Mouse (Mus musculus): Measurements from ENCODE around the gene Ift20.
A peak's percentile ranks its signal among the peaks of the same experiment; 100 is the strongest.

Ift20 gene

GRCm38 (mm10) chr11:78536080-78536689 lies at the start of gene Ift20, which contains the start of gene Tnfaip1:
Gene Ift20, plus strand, starts transcription at chr11:78536361.
Gene Tnfaip1, minus strand, starts transcription at chr11:78536332.
- DNase-seq (ENCODE audit: low spot score) = peak; percentile 99

DNA sequence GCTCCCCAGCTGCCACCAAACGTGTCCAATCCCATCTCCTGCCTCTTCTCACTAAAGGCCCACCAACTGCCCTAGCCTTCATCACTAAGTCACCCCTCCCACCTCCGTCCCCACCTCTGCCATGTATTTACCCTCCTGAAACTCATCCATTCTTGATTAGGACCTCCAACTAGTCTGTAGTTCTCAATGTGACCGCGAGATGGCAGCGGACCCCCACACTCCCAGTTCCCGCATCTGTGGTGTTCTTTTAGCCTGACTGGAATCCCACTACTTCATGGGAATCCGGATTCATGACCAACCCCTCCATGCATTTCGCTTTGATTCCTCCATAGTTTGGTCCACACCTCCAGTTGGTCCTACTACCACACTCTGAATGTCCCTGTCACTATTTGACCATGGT lies 48.0 kb upstream of the Ift20 start:
- DNase-seq (ENCODE audit: low spot score) = peak; percentile 57

DNA sequence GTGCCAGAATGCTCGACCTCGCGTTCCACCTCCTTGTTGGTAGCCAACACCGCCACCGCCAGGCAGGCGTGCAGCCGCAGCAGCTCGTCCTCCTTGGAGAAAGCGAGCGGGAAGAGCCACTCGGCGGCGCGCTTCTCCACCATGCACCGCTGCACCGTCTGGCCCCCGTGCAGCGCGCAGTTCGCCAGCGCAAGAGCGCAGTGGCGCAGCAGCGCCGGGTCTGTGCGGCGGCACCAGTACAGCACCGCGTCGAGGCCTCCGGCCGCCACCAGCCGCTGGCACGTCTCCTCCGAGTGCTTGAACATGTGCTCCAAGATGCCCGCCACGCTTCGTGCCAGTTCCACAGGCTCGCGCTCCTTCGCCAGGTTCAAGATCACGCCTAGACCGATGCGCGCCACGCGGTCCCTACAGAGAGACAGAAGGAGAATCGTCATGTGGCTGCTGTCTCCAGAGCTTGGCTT lies 45.4 kb upstream of the Ift20 start:
- peak; percentile 48 for DNase-seq (ENCODE audit: low spot score)

- no peak for DNase-seq (ENCODE audit: low spot score)
Measured at GRCm38 (mm10) chr11:78495904-78496303, 40.3 kb upstream of the Ift20 start.

GRCm38 (mm10) chr11:78497071-78497541 lies 39.1 kb upstream of the Ift20 start:
- DNase-seq (ENCODE audit: low spot score) = no peak

DNA sequence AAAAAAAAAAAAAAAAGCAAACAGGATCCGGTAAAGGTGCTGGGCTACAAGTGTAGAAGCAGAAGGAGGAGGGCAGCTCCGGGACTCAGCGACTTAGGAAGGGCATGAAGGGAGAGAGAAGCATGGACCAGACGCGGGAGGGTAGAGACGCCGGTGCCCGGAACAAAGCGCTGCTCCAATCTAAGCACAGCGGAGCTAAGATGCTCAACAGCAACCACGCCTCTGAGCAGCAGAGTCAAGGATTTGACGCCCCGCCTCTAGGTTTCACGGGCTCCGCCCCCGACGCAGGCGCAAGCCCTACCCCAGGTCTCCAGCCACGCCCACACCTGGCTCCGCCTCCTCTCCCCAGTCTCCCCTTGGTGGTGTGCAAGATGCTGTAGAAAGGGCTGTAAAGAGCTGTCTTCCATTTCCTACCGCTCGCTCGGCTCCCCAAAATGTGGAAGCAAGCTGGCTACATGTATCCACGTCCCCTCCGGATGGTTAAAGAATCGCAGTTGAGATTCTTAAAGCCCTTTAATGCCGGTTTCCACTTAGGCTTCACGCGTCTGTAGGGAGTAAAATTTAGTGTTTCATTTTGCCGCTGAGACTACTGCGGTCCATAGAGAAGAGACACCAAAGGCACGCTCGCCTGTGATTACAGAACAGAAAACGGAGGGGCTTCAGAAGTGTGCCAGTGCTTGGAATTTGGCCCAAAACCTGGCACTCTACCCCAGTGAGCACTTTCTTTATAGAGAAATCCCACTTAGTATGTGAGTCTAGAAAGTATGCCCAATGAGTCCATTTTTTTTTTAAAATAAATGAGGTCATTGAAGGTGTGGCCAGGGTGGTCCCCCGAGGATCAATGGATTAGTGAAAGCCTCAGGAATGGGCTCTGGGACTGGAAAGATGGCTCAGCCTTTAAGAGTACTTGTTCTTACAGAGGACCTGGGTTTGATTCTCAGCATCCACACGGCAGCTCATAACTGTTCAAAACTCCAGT lies 38.3 kb upstream of the Ift20 start, which contains the start of gene Sarm1:
Gene Sarm1, minus strand, starts transcription at position 211 of the 979 bp plus-strand sequence.
- peak; percentile 91 for DNase-seq (ENCODE audit: low spot score)

DNA sequence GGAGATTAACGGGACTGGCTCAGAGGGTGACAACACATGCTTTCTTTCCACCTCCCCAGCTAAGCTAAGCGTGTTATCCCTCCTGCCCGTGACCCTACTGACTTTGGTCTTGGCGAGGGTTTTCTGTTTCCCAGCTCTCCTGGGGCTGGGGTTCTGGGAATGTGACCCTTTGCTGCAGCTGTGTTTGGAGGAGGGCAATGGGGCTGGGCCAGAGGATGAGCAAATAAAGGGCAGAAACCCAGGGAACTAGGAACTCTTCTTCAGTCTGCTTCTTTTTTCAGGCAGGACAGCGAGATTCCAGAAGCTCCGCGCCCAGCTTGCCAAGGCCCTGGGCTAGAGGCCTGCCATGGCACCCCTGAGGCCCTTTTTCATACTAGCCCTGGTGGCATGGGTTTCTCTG lies 37.2 kb upstream of the Ift20 start, which contains the start of gene Vtn:
Gene Vtn, plus strand, starts transcription at position 88 of the 400 bp plus-strand sequence.
- DNase-seq (ENCODE audit: low spot score) = no peak

- no peak for DNase-seq (ENCODE audit: low spot score)
Measured at GRCm38 (mm10) chr11:78499543-78499942, 36.6 kb upstream of the Ift20 start.

DNA sequence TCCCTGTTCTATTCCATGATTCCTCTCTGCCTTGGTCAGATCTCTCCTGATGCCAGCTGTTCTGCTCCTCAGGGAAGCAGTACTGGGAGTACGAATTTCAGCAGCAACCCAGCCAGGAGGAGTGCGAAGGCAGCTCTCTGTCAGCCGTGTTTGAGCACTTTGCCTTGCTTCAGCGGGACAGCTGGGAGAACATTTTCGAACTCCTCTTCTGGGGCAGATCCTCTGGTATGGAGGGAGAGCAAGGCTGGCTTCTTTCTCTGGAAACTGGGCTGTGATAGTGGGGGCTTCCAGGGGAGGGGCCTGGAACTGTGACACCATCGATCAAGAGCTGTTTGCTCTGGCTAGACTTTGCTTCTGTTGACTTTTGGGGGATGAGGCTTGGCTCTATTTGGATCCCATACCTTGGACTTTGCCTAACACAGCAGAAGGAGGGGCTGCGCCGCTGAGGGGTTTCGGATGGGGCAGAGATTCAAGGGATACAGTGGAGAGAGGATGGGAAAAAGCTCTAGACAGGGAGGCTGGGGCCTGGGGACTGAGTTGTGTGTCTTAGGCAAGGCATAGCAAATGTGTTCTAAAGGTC lies 35.4 kb upstream of the Ift20 start:
- peak; percentile 70 for DNase-seq (ENCODE audit: low spot score)

GRCm38 (mm10) chr11:78501529-78501928 lies 34.6 kb upstream of the Ift20 start:
- DNase-seq (ENCODE audit: low spot score) = no peak

DNA sequence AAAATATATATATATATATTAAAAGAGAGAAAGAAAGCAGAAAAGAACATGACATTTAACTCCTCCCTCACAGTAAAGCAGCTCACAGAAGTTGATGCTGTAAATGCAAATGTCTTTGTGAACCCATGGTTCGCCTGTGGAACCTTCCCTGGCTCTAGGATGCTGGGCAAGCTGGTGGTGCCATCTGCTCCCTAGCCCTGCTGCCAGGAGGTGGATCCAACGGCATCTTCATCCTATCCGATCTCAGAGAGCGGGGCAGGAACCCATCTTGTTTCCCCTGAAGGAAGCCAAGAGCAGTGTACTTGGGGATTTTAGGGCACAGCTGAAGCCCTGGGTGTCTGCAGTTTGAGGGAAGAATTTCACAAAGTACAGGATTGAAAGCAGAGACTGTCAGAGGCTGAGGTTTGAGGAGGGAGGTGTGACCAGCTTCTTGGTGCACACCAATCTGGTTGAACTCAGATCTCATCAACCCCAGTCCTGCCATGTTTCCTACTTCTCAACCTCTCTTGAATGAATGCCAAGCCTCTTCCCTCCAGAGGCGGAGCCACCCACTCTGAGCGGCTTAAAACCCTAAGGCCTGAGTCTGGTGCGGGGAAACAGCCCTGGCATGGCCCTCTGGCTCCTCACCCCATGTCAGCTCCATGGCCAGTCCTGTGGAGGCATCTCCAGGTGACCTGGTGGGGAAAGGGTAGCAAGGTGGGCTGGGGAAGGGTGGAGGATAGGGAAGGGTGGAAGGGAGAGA lies 33.1 kb upstream of the Ift20 start, which contains the start of gene Sebox:
Gene Sebox, plus strand, starts transcription at position 539 of the 742 bp plus-strand sequence.
- DNase-seq (ENCODE audit: low spot score) = no peak

- DNase-seq (ENCODE audit: low spot score) = no peak
Measured at GRCm38 (mm10) chr11:78505430-78505829, 30.7 kb upstream of the Ift20 start.

GRCm38 (mm10) chr11:78509148-78509547 lies 27.0 kb upstream of the Ift20 start:
- DNase-seq (ENCODE audit: low spot score) = no peak

DNA sequence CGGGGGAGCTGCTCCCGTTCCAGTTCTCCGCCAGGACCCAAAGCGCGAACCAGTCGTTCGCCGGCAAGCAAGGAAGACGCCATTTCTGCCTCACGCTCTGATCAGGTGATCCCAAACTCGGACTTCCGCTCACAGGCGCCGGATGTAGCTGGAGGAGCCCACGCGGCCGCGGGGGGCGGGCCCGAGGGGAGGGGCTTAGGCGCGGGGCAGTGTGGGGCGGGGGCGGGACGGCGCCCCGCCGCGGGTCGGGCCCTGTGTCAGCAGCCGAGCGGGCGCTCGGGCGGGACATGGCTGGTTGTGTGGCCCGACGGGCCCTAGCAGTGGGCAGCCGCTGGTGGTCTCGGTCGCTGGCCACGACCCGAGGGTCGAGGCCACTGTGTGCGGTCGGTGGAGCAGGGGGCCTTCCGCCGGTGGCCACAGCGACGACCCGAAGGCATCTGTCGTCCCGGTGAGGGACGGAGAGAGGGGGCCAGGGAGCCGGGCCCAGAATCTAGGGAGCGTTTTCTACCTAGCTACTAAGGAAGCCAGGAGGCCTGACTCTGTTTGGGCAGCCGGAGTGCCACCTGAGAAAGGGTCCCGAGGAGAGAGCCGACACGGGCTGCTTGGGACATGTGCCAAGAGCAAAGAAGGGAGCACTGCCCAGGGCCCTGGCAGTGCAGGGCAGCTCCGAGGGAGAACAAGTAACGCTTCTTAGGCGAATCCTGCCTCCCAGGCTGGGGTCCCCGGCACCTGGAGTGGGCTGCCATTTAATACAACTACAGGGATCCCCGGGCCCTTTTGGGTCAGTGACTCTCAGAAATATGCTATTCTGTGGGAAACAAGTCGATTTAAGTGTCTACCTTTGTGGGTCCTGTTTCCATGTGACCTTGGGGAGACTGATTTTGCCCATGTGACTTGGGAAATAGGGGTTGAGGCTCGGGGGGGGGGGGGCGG lies 23.9 kb upstream of the Ift20 start, which contains the start of the genes Tmem199 and Poldip2:
Gene Tmem199, minus strand, starts transcription at position 148 of the 933 bp plus-strand sequence.
Gene Poldip2, plus strand, starts transcription at position 169 of the 933 bp plus-strand sequence.
- DNase-seq (ENCODE audit: low spot score) = peak; percentile 93

- DNase-seq (ENCODE audit: low spot score) = no peak
Measured at GRCm38 (mm10) chr11:78513106-78513790, 22.9 kb upstream of the Ift20 start.

- DNase-seq (ENCODE audit: low spot score) = no peak
Measured at GRCm38 (mm10) chr11:78515549-78516325, 20.4 kb upstream of the Ift20 start.

- DNase-seq (ENCODE audit: low spot score) = no peak
Measured at GRCm38 (mm10) chr11:78518931-78519330, 17.2 kb upstream of the Ift20 start.

DNA sequence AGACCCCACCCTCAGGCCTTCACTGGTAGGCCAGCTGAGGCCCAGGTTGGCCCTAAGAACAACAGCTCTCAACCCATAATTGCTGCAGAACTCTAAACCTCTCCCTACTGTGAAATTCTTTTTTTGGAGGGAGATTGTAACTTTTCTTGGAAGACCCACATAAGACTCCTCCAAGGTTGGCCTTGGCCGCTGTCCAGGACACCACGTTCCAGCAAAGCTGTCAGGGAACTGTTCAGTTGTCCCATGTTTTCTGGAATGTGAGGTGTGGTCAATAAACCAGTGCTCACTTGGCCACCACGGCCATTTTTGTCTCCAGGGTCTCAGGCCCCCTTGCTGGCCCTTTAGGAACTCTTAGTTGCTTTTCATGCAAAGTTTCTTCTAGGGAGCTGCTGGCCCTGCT lies 14.3 kb upstream of the Ift20 start:
- DNase-seq (ENCODE audit: low spot score) = no peak
